Mouse (Mus musculus): ENCODE data around the gene Grap.
A peak's percentile ranks its signal among the peaks of the same experiment; 100 is the strongest.

Grap gene

GRCm38 (mm10) chr11:61658360-61658922 is 5.4 kb downstream of the Grap start:
- no peak for DNase-seq

- DNase-seq: no peak
These were observed 6.2 kb downstream of the Grap start for GRCm38 (mm10) chr11:61659011-61659858.

GRCm38 (mm10) chr11:61660001-61660400 is 6.9 kb downstream of the Grap start:
- DNase-seq: no peak

- no peak for DNase-seq
These were observed 7.8 kb downstream of the Grap start for GRCm38 (mm10) chr11:61660806-61661392.

- DNase-seq: no peak
These were observed 9.1 kb downstream of the Grap start for GRCm38 (mm10) chr11:61662189-61662588.

GRCm38 (mm10) chr11:61665401-61665800 is 12.3 kb downstream of the Grap start:
- DNase-seq: no peak

DNA sequence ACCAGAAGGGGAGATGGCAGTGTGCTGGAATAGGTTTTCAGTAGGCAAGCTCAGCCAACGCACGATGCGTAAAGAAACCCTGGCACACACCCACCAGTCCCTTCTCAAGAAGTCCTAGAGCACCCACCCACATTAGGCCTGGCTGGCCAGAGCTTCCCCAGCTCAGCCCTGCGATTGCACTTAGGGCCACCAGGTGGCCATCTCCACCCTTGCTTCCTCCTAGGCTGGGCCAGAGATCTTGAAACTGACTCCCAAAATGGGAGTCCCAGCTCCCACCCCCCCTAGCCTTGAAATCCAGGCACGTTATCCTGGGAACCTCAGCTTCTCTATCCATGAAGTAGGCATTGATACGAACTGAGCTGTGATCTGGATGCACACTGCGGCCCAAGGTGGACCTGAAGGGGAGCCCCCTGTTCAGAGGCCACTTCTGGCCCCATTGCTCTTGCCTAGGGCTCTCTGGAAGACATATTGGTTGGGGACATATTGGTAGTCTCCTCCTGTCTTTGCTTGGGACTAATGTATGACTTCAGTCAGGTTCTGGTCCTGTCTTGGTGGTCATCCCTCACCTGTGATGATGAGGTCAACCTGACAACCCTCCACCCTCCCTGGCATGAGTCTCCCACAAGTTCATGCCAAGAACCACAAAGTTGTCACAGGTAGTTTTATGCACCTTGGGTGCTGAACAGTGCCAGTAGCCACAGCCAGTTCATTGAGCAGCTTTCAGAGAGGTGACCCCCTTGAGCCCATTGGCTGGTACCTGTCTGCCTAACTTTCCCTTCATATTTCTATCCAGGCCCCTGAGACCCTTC is 13.1 kb downstream of the Grap start:
- DNase-seq: no peak

- DNase-seq: no peak
These were observed 14.2 kb downstream of the Grap start for GRCm38 (mm10) chr11:61667248-61667647.

- no peak for DNase-seq
These were observed 14.7 kb downstream of the Grap start for GRCm38 (mm10) chr11:61667782-61668181.

DNA sequence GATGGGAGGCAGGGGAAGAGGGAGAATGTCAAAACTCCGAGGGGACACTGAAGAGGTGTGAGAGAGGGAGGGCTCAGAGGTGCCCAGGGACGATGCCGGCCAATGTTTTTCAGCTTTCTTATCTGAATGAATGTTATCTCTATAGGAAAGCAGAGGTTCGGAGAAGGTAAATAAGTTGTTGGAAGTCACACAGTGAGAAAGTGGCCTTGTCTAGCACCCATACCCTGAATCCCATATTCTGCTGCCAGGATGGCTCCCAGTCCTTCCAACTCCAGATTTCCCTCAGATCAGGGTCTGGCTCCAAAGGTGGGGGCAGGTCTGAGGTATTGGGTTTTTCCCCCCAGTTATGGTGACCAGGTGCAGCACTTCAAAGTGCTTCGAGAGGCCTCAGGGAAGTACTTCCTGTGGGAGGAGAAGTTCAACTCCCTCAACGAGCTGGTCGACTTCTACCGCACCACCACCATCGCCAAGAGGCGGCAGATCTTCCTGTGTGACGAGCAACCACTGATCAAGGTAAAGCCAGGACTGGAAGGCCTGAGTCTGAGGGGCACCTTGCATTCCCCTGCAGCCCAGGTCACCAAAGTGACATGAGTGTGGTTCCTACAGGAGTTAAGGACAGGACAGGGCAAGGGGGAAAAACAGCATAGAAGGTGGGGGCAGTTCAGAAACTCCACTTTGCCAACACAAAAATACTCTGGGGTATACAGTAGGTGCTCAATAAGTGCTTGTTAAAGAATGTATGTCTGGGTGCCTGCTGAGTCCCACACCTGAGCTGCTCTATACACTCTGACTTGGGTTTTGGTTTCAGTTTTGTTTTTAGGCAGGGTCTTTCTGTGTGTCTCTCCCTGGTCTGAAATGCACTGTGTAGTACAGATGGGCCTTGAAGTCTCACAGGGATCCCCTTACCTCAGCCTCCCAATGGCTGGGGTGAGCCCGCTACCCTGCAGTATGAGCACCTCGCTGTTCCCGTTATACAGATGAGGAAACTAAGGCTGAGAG is 16.7 kb downstream of the Grap start:
- DNase-seq: no peak

DNA sequence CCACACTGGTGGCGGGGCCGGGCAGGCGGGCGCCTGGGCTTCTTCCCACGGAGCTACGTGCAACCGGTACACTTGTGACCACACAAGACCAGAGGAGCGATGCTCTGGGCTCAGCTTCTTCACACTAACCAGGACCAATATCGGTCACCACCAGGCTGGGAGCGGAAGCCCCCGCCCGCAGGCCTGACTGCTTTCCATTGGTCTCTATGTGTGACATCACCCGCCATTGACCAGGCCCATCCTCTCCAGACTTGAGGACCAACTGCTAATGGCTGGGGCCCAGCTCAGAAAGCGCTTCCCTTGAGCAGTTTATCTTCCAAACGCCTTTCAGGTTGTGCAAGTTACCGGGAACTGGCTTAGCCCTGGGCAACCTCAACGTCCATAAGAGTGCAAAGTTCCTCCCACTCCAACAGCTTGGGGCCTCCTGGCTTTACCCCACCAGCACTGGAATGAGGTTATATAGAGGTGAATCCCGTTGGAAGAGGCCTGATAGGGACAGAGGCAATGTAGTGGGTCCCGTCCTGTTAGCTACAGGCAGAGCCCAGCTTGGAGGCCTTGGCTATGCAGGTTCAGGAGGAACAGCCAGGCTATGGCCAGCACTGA is 18.8 kb downstream of the Grap start:
- DNase-seq: no peak

GRCm38 (mm10) chr11:61673686-61674085 is 20.6 kb downstream of the Grap start:
- DNase-seq: peak; percentile 28

- no peak for DNase-seq
These were observed 21.2 kb downstream of the Grap start for GRCm38 (mm10) chr11:61674151-61674838.

- DNase-seq: peak; percentile 37
These were observed 21.7 kb downstream of the Grap start for GRCm38 (mm10) chr11:61674839-61675159.

GRCm38 (mm10) chr11:61675332-61675731 is 22.3 kb downstream of the Grap start:
- no peak for DNase-seq

DNA sequence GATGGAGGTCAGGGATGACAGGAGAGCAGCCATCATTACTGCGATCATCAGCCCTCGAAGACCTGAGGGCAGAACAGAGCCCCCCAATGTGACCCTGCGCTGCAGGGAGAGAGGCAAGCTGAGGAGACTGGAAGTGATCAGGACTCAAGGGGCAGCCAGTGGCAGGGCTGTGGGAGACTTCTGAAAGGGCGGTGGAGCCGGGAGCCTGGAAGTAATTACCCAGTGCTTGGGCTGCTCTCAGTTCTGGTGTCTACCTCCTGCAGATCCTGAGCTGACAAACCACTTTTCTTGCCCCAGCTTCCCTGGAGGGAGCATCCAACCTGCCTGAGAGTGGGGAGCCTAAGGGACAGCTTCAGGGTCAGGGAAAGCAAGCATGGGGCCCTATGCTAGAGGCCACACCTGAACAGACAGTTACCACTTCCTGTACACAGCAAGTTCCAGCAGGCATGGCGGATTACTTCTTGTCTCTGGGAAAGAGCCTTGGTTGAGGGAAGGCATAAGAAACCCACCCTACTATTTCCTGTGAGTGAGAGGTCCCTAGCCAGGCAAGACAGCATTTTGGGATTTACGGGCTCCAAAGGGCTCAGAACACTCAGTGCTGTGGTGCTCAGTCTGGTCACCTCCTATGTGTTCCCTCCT is 23.3 kb downstream of the Grap start:
- no peak for DNase-seq

- DNase-seq: no peak
These were observed 24.6 kb downstream of the Grap start for GRCm38 (mm10) chr11:61677709-61678108.

DNA sequence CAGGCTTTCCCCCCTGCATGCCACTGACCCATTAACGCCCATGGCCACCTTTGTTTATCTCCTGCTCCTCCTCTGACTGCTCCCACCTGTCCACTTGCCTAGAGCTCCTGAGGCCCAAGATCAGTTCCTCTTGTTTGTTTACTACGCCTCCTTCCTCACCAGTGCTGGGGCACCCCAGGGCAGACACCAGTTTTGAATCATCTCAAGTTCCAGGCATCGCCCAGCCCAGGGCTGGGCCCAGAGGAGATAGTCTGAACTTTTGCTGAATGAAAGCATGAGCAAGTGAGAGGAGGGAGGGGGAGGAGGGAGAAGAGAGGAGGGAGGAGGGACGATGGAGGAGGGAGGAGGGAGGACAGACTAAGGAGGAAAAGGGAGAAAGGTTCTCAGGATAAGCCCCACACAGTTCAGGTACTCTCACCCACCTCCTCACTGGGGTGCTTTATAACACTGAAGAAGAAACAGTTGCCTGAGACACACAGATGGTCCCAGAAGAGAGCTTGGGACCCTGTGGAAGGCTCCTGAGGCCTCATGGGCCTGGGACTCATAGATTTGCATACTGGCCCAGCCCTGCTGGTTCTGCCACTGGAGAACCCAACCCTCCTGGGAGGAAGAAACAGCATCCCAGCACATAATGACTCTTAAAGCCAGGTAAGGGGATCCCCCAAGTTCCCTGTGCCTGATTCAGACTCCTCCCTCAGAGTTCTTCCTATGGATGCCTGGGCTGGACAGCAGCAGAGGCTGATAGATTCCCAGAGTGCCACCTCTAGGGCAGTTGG is 26.2 kb downstream of the Grap start:
- DNase-seq: no peak

DNA sequence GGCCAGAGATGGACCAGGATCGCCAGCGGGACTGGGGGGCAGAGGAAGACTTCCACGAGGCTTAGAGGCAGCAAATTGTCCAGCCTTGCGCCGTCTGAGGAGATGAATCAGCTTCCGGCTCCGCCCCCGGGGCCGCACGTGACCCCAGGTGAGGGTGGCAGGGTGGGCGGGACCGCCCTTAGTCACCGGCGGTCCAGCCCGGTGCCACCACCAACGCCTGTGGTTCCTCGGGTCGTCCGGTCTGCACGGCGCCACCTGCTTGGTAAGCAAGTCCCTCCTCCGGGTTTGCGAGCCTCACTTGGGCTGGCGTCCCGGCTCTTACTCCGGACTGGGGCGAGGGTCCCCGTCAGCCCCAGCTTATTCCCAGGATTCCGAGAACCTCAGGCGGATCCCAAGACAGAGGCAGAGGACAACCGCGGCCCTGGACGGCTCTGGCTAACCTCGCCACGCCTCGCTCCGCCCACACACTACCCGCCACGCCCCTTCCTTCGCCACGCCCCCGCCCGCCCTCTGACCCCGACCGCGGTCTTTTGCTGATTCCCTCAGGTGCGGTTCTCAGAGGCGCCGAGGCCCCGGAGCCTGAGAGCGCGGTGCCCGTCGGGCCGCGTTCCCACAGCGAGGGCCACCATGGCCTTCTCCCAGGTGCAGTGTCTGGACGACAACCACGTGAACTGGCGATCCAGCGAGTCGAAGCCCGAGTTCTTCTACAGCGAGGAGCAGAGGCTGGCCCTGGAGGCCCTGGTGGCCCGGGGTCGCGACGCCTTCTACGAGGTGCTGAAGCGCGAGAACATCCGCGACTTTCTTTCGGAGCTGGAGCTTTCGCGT is 31.1 kb downstream of the Grap start, which contains the start of gene Fam83g:
Gene Fam83g, plus strand, starts transcription at position 185 of the 825 bp plus-strand sequence.
- DNase-seq: no peak
